Mouse (Mus musculus) small intestine, adult 2 months (tissue): ENCODE measurements around the gene Zswim1.

Experiments
- CTCF ChIP-seq: fragments of 200-500 bp; IDR thresholded peaks from 2 replicates; pipeline ENCODE4 v1.5.1; 2012; ENCODE audit warnings: low read depth, mild to moderate bottlenecking, control low read depth, inconsistent platforms, low read length, moderate library complexity, mixed read lengths; ENCODE audit not compliant: insufficient replicate concordance, insufficient read length; ENCODE audit errors: extremely low read depth
- POLR2A ChIP-seq: fragments of 200-500 bp; IDR thresholded peaks from 2 replicates; pipeline ENCODE4 v1.6.1; 2012; ENCODE audit warnings: low read depth, mild to moderate bottlenecking, control low read depth, inconsistent platforms, low read length, moderate library complexity

DNA sequence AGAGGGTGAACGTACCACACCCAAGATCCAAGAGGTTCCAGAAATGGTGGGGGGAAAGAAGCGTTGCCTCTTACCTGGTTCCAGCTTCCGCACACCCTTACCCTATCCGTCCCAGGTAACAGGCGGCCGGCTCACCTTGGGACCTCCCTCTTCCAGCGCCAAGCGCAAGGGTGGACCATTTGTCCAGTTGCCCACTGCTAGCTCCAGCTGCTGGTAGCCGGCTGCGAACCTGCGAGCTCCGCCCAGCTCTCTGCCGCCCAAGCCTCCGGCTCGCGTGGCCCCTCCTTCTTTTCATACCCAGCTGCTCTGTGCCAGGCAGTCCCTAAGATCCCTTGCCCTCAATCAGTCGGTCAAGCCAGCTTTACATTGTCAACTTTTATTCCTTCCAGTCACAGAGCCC, 45.7 kb upstream of the Zswim1 start:
- TF ChIP-seq POLR2A (no peak), CTCF (no peak)
